Mouse (Mus musculus) neural tube, embryonic 14.5 days (tissue): Measurements from ENCODE around the gene Olfr1276. TPM values are rescaled to one million over a fixed set of nuclear protein-coding genes. Genes with fewer than 3 reads are reported as not detected.

Source experiments
- ATAC-seq: fragments of 200-750 bp; cut with Nextera tagmentation; 2 replicates; pipeline ENCODE4 v1.8.0; 2017; ENCODE audit warnings: low read depth, mild to moderate bottlenecking, moderate TSS enrichment, moderate library complexity
- H3K27ac ChIP-seq: fragments of 300-500 bp; sonication (generic); 2 replicates; pipeline ENCODE4 v1.5.1; 2014; ENCODE audit warnings: low read depth, mild to moderate bottlenecking, control low read depth, low read length, moderate library complexity, mixed read lengths
- H3K27me3 ChIP-seq: fragments of 300-500 bp; sonication (generic); 2 replicates; pipeline ENCODE4 v1.6.1; 2014; ENCODE audit warnings: low read length; ENCODE audit not compliant: control insufficient read depth, insufficient read depth
- H3K36me3 ChIP-seq: fragments of 300-500 bp; sonication (generic); 2 replicates; pipeline ENCODE4 v1.6.1; 2014; ENCODE audit warnings: low read length, mixed read lengths; ENCODE audit not compliant: control insufficient read depth, insufficient read depth
- H3K4me1 ChIP-seq: fragments of 300-500 bp; sonication (generic); 2 replicates; pipeline ENCODE4 v1.6.1; 2014; ENCODE audit warnings: low read length; ENCODE audit not compliant: control insufficient read depth, insufficient read depth
- H3K4me2 ChIP-seq: fragments of 300-500 bp; sonication (generic); 2 replicates; pipeline ENCODE4 v1.6.1; 2014; ENCODE audit warnings: mild to moderate bottlenecking, low read depth, low read length, control low read depth
- H3K4me3 ChIP-seq: fragments of 300-500 bp; sonication (generic); 2 replicates; pipeline ENCODE4 v1.5.1; 2014; ENCODE audit warnings: low read depth, low read length, control low read depth, mixed read lengths
- H3K9ac ChIP-seq: fragments of 300-500 bp; sonication (generic); replicated peaks from 2 replicates; pipeline ENCODE4 v1.6.1; 2014; ENCODE audit warnings: low read depth, mild to moderate bottlenecking, control low read depth, low read length, mixed read lengths
- H3K9me3 ChIP-seq: fragments of 300-500 bp; sonication (generic); 2 replicates; pipeline ENCODE4 v1.6.1; 2016; ENCODE audit warnings: low read length; ENCODE audit not compliant: control insufficient read depth
- WGBS: fragments of 180-500 bp; shearing (Covaris S2); extraction: QIAGEN DNeasy Blood & Tissue Kit; methylation state at CpG from one replicate; pipeline ENCODE4 v1.1.7; 2014; 5-methylcytosine and 5-hydroxymethylcytosine counted together
- polyA plus RNA-seq: library from polyadenylated mRNA; unstranded; fragments of >200 nt; fragmentation: Nextera tagmentation; extraction: Ambion mirVana; gene quantifications from 2 replicates; pipeline ENCODE4 v1.2.1, GENCODE M21; 2014

Olfr1276 gene
- not detected in 2 replicates for polyA plus RNA-seq

DNA sequence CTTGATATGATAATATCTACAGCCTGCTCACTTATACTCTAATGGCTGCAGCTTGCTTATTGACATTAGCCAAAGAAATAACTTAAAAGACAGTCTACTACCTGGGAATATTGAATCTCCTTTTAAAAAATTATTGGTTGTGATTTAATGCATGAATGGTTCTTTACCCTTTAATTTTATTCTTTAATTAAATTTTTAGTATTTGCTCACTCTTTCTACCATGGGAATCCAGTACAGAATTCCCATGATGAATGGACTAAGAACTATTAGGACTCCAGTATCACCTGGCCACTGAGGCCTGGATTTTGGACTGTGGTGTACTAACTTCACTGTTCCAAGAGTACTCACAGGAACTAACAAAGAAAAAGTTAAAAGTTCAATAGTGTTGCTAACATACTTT, at the start of gene Olfr1276:
Gene Olfr1276, plus strand, starts transcription at position 301 of the 400 bp plus-strand sequence.
- Histone ChIP-seq H3K9ac (no peak within 1 kb of the TSS), H3K36me3 (no peaks in the 10 kb centered on the region), H3K9me3 (no peaks in the 10 kb centered on the region), H3K4me2 (no peak within 1 kb of the TSS), H3K4me1 (no peaks in the 10 kb centered on the region), H3K27me3 (no peaks in the 10 kb centered on the region), H3K27ac (no peak within 1 kb of the TSS), H3K4me3 (no peak within 1 kb of the TSS)
- no peak for ATAC-seq

DNA sequence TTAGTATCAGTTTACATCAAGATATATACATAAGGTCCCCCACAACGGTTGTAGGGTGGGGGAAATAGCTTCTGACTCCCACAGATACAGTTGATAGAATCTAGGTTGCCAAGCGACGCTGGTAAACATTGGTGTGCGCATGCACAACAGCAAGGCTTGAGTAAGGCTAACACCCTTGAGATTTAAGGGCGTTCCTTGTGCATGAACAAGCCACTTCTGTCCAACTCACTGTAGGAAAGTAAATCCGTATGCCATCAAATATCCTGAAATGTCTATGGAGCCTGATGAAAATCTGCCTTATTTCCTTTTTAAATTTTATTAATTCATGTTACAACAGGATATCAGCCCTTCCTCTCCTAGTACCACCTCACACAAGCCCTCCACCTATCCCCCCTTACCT, 24.8 kb upstream of the Olfr1276 start, which contains the start of gene 4930430A15Rik:
Gene 4930430A15Rik, minus strand, starts transcription at position 101 of the 400 bp plus-strand sequence.
- Histone ChIP-seq H3K9me3 (no peaks in the 10 kb centered on the region), H3K27me3 (no peaks in the 10 kb centered on the region), H3K9ac (no peak within 1 kb of the TSS), H3K4me1 (no peaks in the 10 kb centered on the region), H3K36me3 (no peaks in the 10 kb centered on the region), H3K4me2 (no peak within 1 kb of the TSS), H3K4me3 (no peak within 1 kb of the TSS), H3K27ac (no peak within 1 kb of the TSS)
- no peak for ATAC-seq
- 91% methylated on average over 6 of the region's 6 CpGs for WGBS

DNA sequence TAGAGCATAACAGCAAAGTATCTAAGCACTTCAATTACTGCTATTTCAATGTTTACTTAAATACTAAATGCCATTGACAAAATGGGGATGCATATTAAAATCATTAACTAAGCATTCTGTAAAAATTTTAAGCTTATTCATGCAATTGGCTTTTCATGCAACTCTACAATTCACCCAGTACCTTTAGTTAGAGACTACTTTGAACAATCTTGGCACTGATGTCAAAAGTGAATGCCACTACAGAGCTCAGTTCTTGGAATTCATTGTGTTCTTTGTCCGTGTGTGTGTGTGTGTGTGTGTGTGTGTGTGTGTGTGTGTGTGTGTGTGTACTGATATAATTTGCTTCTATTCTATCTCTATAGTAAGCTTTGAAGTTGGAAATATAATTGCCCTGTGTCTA, 19.1 kb upstream of the Olfr1276 start, which contains the start of gene Olfr1275:
Gene Olfr1275, minus strand, starts transcription at position 101 of the 400 bp plus-strand sequence.
- Histone ChIP-seq H3K4me1 (no peaks in the 10 kb centered on the region), H3K4me3 (no peak within 1 kb of the TSS), H3K4me2 (no peak within 1 kb of the TSS), H3K27ac (no peak within 1 kb of the TSS), H3K9ac (no peak within 1 kb of the TSS), H3K9me3 (no peaks in the 10 kb centered on the region), H3K27me3 (no peaks in the 10 kb centered on the region), H3K36me3 (no peaks in the 10 kb centered on the region)
- WGBS, result 89% methylated on average over 1 of the region's 1 CpGs
- no peak for ATAC-seq

DNA sequence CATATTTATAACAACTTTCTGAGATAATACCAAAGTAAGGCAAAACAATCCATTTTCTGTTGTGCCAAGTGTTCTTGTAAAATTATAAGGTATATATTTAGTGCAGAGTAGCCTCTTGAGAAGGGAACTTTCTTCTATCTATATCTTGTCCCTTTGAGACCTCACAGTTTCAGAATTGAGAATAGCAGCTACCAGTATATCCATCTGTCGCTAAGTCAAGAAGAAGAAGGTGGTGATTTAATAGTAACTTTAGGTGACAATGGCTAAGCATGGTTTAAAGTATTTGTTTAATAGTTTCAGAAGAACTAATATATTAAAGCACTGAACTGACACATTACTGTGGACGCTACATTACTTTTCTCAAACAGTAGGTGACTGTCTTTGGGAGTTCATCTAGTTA, 19.7 kb downstream of the Olfr1276 start, which contains the start of gene Olfr1277:
Gene Olfr1277, minus strand, starts transcription at position 101 of the 400 bp plus-strand sequence.
- Histone ChIP-seq H3K4me3 (no peak within 1 kb of the TSS), H3K27ac (no peak within 1 kb of the TSS), H3K4me1 (no peaks in the 10 kb centered on the region), H3K4me2 (no peak within 1 kb of the TSS), H3K36me3 (no peaks in the 10 kb centered on the region), H3K9me3 (no peaks in the 10 kb centered on the region), H3K27me3 (no peaks in the 10 kb centered on the region), H3K9ac (no peak within 1 kb of the TSS)
- WGBS, result 83% methylated on average over 2 of the region's 2 CpGs
- ATAC-seq, result no peak

DNA sequence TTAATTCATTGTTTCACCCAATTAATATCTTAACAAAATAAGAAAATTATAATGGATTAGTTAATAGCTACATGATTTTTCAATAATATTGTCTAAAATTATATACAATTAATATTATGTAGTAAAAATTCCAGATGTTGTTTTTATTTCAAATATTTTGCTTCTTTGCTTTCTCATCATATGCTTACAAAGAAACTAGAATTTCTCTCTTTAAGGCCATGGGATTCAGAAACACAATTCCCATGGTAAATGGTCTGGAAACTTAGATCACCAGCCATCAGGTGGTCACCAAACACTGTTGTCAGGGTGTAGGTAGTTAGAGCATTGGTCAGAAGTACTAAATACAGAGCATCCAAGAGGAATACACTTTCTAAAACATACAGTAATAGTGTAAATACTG, 35.5 kb downstream of the Olfr1276 start, which contains the start of gene Olfr1278:
Gene Olfr1278, plus strand, starts transcription at position 301 of the 400 bp plus-strand sequence.
- no peaks in the 10 kb centered on the region for H3K36me3 ChIP-seq
- H3K4me1 ChIP-seq, result no peaks in the 10 kb centered on the region
- H3K9ac ChIP-seq, result no peak within 1 kb of the TSS
- H3K4me2 ChIP-seq, result no peak within 1 kb of the TSS
- H3K9me3 ChIP-seq, result no peaks in the 10 kb centered on the region
- no peaks in the 10 kb centered on the region for H3K27me3 ChIP-seq
- no peak within 1 kb of the TSS for H3K4me3 ChIP-seq
- no peak for ATAC-seq
- H3K27ac ChIP-seq, result no peak within 1 kb of the TSS

DNA sequence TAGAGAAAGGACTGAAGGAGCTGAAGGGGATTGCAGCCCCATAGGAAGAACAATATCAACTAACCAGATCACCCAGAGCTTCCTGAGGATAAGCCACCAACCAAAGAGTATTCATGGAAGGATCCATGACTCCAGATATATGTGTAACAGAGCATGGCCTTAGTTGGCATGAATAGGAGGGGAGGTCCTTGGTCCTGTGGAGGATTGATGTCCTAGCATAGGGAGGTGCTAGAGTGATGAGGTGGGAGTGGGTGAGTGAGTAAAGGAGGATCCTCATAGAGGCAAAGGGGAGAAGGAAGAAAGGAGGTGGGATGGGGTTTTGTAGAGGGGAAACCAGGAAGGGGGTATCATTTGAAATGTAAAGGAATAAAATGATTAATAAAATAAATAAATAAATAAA, 44.2 kb downstream of the Olfr1276 start:
- no peaks in the 10 kb centered on the region for H3K27me3 ChIP-seq
- H3K9ac ChIP-seq, result no peak overlapping the region
- H3K4me1 ChIP-seq, result no peaks in the 10 kb centered on the region
- no peak overlapping the region for H3K27ac ChIP-seq
- H3K4me2 ChIP-seq, result no peak overlapping the region
- ATAC-seq, result no peak
- no peaks in the 10 kb centered on the region for H3K9me3 ChIP-seq
- H3K4me3 ChIP-seq, result no peak overlapping the region
- H3K36me3 ChIP-seq, result no peaks in the 10 kb centered on the region

DNA sequence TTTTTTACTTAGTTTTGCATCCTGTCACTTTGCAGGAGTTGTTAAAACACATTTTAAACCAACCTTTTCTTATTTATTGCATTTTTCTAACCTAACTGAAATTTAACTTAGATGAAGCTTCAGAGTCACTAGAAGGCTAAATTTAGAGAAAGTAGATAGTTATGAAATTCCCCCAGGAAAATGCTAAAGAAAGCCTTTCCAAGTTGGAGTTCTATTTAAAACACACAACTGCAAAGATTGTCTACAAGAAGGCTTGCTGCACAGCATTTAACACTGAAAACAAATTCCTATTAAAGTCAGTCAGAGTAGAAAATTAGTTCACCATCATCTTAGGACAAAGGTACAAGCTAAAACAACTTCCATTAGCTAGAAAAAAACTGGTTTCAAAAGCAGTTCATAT, 46.1 kb downstream of the Olfr1276 start, which contains the start of gene Olfr1279:
Gene Olfr1279, plus strand, starts transcription at position 262 of the 400 bp plus-strand sequence.
- Histone ChIP-seq H3K4me2 (no peak within 1 kb of the TSS), H3K9me3 (no peaks in the 10 kb centered on the region), H3K27me3 (no peaks in the 10 kb centered on the region), H3K36me3 (no peaks in the 10 kb centered on the region), H3K4me1 (no peaks in the 10 kb centered on the region), H3K9ac (no peak within 1 kb of the TSS), H3K4me3 (no peak within 1 kb of the TSS), H3K27ac (no peak within 1 kb of the TSS)
- ATAC-seq, result no peak

Other genes starting within 250 kb of the Olfr1276 start
- gene Gm13941, start 148.5 kb upstream of the Olfr1276 start, polyA plus RNA-seq, result not detected in 2 replicates
- not detected in 2 replicates for gene Gm15130, start 101.6 kb upstream of the Olfr1276 start, polyA plus RNA-seq
- gene 4930430A15Rik, start 24.9 kb upstream of the Olfr1276 start, polyA plus RNA-seq, result not detected in 2 replicates
- gene Olfr1275, start 19.2 kb upstream of the Olfr1276 start, polyA plus RNA-seq, result not detected in 2 replicates
- not detected in 2 replicates for gene Olfr1277, start 19.6 kb downstream of the Olfr1276 start, polyA plus RNA-seq
- not detected in 2 replicates for gene Olfr1278, start 35.6 kb downstream of the Olfr1276 start, polyA plus RNA-seq
- not detected in 2 replicates for gene Olfr1279, start 46.1 kb downstream of the Olfr1276 start, polyA plus RNA-seq
- gene Olfr1280, start 59.5 kb downstream of the Olfr1276 start, polyA plus RNA-seq, result not detected in 2 replicates
- not detected in 2 replicates for gene Olfr1281, start 72.0 kb downstream of the Olfr1276 start, polyA plus RNA-seq
- gene Olfr1282, start 81.6 kb downstream of the Olfr1276 start, polyA plus RNA-seq, result not detected in 2 replicates
- gene Olfr1283, start 112.3 kb downstream of the Olfr1276 start, polyA plus RNA-seq, result not detected in 2 replicates
- not detected in 2 replicates for gene Olfr1284, start 121.0 kb downstream of the Olfr1276 start, polyA plus RNA-seq
- gene Olfr1286, start 168.6 kb downstream of the Olfr1276 start, polyA plus RNA-seq, result not detected in 2 replicates
- gene Olfr1287, start 194.6 kb downstream of the Olfr1276 start, polyA plus RNA-seq, result not detected in 2 replicates
- gene Olfr1288, start 219.6 kb downstream of the Olfr1276 start, polyA plus RNA-seq, result not detected in 2 replicates
- gene Olfr1289, start 226.3 kb downstream of the Olfr1276 start, polyA plus RNA-seq, result not detected in 2 replicates
- gene Olfr1290, start 239.3 kb downstream of the Olfr1276 start, polyA plus RNA-seq, result not detected in 2 replicates
- gene Olfr1291-ps1, start 242.7 kb downstream of the Olfr1276 start, polyA plus RNA-seq, result not detected in 2 replicates